Mouse (Mus musculus): ENCODE results near the gene Sdk1.

DNA sequence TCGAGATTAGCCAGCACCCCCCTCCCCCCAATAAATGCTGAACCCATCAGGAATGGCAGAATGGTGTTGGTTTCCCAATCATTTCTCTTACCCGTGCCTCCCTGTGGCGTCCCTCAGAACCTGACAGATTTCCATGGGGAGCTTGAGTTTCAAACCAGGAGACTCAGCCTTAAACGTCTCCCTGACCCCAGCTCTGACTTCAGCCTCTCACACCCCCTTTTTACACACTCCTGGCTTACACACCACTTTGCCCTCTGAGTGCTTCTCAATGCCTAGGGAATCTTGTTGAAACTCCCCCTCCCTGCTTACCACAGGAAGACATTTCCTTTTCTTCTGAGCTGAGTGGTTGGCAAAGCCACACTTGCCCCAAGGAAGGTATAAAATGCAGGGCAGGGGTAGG lies 392.0 kb downstream of the Sdk1 start:
- TF ChIP-seq CTCF (IDR thresholded peaks at IDR 0.05; ENCODE audit: low read depth, low read length) = no peak
- TF ChIP-seq EP300 (IDR thresholded peaks at IDR 0.05; ENCODE audit: insufficient read depth, low read depth, low read length) = no peak
- no peak for TF ChIP-seq POLR2A (IDR thresholded peaks at IDR 0.05; ENCODE audit: insufficient read depth, low read length)
